Mouse (Mus musculus) brain, embryonic 14.5 days (tissue): ENCODE measurements around the gene Spata20. TPM values are rescaled to one million over a fixed set of nuclear protein-coding genes. Genes with fewer than 3 reads are reported as not detected.
A peak's percentile ranks its signal among the peaks of the same experiment; 100 is the strongest.

Experiments used
- DNase-seq: peaks from one replicate; pipeline ENCODE4 v3.0.0-alpha.2; 2011; ENCODE audit warnings: low read depth
- CTCF ChIP-seq: fragments of 200-500 bp; IDR thresholded peaks from 2 replicates; pipeline ENCODE4 v1.5.1; 2012; ENCODE audit warnings: inconsistent platforms, mild to moderate bottlenecking, moderate library complexity, borderline replicate concordance; ENCODE audit not compliant: insufficient read depth, insufficient read length; ENCODE audit errors: extremely low read depth
- POLR2A ChIP-seq: fragments of 200-500 bp; IDR thresholded peaks from 2 replicates; pipeline ENCODE4 v1.6.1; 2012; ENCODE audit warnings: mild to moderate bottlenecking, inconsistent platforms, borderline replicate concordance; ENCODE audit not compliant: poor library complexity, insufficient read depth, insufficient read length, severe bottlenecking; ENCODE audit errors: extremely low read depth
- polyA plus RNA-seq: library from polyadenylated mRNA; depleted of rRNA; stranded (reverse); fragments of >200 nt; gene quantifications from 2 replicates; pipeline ENCODE4 v1.2.3, GENCODE M21; 2012; rRNA removed

The Spata20 gene
- polyA plus RNA-seq, result 0.45 and 0.66 TPM in 2 replicates

DNA sequence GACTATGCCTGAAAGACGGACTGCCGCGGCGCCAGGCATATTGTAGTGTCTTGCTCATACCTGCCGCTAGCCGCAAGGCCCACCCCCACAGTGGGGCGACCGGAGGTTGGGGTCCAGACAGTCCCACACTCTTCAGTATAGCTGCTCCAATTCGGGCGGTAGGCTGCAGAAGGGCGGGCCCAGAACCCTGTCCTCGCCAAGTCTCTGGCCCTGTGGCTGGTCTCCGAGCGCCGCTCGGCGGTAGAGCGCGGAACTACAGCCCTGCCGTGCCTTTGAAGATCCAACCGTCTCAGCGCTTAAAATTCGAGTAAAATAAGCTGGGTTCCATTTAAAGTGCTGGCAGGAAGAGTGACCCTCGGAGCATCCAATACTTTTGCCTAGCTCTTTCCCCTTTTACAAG is at the start of gene Spata20:
Gene Spata20 (minus strand): TSS at position 179 of the 400 bp plus-strand sequence.
- DNase-seq, result peak; percentile 84
- TF ChIP-seq POLR2A (no peak), CTCF (peak; percentile 99)

DNA sequence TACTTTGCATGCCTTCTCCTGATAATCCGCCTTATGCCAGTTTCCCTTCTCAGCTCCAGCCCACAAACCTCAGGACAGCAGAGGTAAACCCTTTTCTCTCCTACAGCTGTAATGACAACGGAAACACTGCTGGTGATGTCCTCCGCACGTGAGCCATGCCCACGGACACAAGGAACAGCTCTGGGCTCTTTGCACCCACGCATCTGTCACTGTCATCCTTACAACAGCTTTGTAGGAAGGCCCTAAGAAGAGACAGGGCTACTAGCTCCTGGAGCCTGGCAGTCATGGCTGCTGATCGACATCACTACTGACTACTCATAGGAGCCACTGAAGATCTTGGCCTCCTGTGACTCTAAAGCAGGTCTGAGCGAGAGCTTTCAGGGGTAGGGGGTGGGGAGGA is 47.2 kb upstream of the Spata20 start:
- no peak for TF ChIP-seq CTCF
- TF ChIP-seq POLR2A, result no peak
- no peak for DNase-seq

DNA sequence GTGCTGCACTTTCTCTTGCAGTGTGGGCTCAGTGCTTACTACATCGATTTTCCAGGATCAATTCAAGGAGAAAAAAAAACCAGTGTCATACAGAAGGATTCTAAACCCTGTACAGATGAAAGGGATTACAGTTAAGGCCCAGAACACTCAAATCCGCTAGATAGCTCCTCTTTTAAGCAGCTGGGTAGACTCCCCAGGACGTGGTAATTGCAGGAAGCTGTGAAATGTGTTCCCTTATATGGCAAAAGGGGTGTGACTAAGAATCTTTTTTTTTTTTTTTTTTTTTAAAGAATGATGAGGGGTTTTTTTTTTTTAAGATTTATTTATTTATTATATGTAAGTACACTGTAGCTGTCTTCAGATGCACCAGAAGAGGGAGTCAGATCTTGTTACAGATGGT is 42.9 kb upstream of the Spata20 start:
- peak; percentile 58 for DNase-seq
- TF ChIP-seq POLR2A (no peak), CTCF (no peak)

DNA sequence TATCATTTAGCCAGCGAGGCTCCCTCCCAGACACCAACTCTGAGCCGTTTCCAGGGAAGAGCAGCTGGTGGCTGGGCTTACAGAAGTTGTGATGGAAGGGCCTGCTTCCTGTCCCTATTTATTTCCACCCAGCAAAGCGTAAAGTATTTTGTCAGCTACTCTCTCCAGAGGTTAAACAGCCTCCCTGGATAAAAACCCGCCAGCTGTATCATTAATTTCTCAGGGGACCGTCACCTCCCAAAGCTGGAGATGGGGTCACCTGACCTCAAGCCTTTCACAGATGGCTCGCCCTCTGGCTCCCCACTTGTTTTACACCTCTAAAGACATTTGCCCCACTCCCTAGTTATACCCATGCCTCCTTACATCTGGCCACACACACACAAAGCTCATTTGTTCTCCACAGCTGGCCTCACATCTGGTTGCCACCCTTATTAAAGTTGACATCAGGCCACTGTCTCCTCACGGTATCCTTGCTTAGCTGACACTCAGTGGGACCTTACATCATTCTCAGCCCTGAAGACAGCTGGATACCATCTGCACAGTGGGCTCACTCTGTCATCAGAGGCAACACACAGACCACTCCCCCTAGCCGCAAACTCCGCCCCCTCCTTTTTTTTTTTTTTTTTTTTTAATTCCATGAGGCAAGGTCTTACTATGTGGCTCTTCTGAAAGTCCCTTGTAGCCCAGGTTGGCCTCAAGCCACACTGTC is 40.3 kb upstream of the Spata20 start:
- no peak for DNase-seq
- no peak for TF ChIP-seq POLR2A
- TF ChIP-seq CTCF, result no peak

DNA sequence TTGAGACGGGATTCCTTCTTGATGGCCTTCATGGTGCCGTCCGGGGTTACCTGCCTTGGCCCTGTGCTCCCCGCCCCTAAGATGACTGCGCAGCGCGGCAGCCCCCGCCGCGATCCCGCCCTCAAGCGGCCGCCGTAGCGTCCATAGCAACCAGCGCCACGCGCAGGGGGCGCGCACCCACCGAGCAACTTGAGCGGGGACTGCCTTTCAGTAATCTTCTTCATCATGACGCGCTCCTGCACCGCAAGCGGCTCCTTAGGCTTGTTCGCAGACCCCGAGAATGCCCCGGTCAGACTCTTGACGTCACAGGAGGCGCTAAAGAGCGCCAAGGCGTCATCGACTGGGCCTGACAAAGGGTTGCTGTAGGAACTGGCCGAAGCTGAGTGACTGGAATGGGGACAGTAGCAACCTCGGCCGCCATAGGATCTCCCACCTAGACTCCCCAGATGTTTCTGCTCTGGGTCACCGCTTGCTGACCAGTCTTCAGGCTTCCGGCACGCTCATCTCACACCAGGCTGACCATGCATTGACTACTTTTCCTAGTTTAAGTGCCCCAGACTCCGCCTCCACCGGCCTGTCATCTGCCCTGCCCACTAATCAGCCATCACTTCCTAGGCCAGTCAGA is 35.4 kb upstream of the Spata20 start, which contains the start of gene Mycbpap:
Gene Mycbpap (minus strand): TSS at position 524 of the 625 bp plus-strand sequence.
- no peak for TF ChIP-seq CTCF
- DNase-seq, result peak; percentile 77

DNA sequence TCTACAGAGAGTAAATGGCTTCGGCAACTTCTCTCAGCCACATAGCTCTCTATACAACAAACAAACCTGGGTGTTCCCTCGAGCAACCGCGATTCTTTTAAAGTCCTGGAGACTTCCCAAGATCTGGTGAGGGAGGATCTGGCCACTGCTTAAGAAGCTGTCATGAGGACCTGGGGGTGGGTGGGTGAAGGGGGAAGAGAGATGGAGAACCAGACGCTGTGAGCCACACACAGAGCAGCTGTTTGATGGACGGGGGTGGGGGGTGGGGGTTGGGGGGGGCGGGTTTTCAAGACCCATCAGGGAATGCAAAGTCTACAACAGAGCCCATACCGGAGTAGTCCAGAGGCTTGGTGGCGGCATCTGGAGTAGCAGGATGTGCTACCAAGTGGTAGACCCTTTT is 27.5 kb upstream of the Spata20 start:
- no peak for DNase-seq
- no peak for TF ChIP-seq CTCF

DNA sequence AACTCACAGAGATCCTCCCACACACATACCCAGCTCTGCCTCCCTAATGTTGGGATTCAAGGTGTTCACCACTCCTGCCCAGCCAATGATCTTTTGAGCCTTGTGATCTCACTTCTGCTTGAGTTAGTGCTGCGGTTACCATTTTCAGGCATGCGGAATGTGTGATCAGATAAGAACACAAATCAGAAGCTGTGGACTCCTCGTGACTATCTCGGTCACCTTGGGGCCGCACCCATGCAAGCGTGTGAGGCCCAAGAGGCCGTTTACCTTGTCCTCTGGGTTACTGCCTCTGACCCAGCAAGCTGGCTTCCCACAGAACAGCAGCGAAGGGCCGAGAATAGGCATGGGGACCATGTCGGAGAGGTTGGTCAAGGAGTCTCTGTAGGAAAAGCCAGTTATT is 23.0 kb upstream of the Spata20 start:
- no peak for DNase-seq
- TF ChIP-seq CTCF (no peak), POLR2A (no peak)

DNA sequence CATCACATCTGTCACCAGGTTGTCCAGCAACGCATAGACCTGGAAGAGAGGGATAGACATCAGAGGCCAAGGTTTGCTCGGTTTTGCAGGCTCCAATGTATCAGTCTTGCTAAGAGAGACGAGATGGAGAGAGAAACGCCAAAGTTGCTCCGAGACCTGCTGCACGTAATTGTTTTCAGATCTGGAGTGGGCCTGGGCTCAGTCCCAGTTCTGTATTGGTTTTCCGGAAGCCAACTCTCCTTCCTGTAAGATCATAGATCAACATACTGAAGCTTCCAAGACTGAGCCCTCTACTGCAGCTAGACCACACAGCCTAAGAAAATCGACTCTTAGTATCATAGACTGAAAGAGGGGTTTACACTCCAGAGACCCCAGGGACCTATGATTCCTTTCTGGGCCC is 15.5 kb upstream of the Spata20 start:
- no peak for DNase-seq
- TF ChIP-seq POLR2A, result no peak
- TF ChIP-seq CTCF, result no peak

DNA sequence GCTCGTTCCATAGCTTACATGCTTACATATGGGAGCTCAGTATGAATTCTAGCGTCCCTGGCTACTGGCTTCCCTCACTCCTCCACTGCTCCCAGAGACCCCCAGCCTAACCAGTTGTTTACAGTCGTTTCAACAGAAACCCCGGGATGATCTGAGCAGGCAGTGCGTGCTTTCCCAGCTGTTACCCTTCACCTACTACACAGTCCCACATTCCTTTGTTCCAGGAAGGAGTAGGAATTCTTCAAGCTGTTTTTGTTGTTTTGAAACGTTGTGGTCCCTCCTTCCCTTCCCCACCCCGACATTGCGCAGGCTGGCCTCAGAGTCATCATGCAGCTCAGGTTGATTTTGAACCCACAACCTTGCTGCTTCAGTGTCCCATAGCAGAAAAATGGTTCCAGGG is 14.4 kb upstream of the Spata20 start:
- no peak for DNase-seq
- TF ChIP-seq CTCF (no peak), POLR2A (no peak)

DNA sequence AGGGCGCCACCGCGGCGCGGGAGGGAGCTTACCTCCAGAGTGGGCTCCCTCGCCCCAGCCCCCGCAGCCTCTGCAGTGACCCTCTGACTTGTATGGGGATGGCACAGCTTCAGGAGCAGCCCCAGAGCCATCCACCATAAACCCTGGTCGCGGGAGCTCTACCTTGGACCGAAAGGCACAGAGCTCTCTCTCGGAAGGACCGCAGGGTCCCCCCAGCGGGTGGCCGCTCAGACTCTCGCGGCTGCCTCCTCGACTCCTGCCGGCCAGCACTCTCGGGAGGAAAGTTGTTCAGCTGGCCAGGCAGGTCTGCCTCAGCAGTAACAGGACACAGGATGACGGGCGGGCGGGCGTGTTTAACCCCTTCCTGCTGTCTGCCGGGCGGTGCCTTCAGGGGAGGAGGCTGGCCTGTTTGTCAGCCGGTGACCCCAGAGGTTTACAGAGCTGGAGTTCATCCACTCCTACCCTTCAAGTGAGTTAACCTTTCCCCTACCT is 13.7 kb upstream of the Spata20 start, which contains the start of gene Epn3:
Gene Epn3 (minus strand): TSS at position 314 of the 492 bp plus-strand sequence.
- DNase-seq, result no peak
- TF ChIP-seq CTCF, result no peak
- TF ChIP-seq POLR2A, result no peak

DNA sequence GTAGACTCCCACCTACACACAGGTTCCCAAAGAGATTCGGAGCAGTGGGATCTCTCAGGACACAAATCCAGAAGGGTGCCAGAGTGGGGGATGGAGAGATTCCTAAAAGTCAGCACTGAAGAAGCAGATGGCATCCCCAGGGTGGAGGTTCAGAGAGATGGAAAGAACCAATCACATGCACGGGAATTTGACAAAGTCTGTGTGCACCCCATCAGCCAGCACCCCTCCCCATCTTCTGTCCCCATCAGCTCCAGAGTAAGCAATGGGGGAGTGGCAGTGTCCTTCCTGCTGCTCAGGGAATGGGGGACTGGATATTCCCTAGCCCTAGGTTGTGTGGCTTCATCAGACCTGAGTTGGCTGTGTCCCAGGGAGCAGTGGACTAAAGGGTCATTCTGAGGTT is 13.1 kb upstream of the Spata20 start:
- DNase-seq, result peak; percentile 58
- TF ChIP-seq CTCF (no peak), POLR2A (no peak)

DNA sequence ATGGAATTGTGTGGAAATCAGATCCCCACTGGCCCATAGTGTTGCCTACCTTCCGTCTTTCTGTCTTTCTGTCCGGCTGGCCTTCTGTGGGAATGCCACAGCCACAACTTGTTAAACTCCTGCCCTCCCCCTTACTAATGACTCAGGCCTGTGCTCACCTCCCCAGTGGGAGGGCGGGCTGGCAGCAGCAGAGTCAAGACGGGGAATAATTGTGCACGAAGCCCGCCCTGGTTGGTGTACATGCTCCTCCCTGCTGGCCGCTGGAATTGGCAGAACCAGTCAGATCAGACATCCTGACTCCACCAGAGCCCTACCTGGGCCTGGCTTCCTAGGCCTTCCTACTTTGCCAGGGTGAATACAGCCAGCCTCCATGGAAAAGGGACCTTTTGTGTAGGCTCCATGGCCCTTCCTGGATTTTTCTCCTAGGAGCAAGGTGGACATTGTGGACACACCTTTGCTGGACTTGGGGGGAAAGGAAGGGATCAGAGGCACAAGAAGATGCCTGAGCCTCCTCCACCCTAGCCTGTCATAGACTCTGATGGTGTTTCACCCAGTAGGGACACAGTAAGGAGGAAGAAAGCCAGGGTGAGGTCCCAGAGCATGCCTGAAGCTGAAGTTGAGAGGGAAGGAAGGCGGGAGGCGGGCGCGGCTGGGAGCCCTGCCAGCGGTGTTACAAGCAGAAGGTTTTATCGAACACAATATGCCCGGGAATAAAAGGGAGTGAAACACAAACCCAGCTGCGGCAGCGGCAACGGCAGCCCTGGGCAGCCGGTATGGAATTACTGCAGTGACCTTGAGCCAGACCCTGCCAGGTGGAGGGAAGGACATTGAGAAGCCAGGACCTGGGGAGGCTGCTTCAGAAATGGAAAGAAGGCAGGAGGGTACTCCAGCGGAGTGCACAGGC is 12.4 kb upstream of the Spata20 start:
- peak; percentile 84 for DNase-seq
- TF ChIP-seq CTCF (no peak), POLR2A (no peak)

DNA sequence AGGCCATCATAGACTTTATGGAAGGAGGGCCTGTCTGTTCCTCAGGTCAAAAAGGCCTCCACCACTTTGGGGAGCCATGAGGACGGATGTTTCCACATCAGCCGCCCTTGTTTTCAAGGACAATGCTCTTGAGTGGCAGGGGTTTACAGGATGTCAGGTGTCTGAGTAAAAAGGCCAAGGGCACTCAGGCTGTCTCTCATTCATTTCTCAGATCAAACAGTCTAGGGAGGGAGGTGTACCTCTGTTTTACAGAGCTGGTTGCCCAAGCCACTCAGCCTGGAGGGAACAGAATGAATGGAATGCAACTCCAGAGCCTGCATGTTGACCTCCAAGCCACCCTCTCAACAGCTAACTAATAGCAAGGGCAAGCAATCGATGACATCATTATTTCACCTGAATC is 9.4 kb upstream of the Spata20 start:
- DNase-seq, result no peak
- no peak for TF ChIP-seq POLR2A
- TF ChIP-seq CTCF, result no peak
